Mouse (Mus musculus): ENCODE data around the gene Tex52. TPM values are rescaled to one million over a fixed set of nuclear protein-coding genes. Genes with fewer than 3 reads are reported as not detected.

Tex52 gene
- polyA plus RNA-seq, 1 experiment from 2014 or later = 1.2 TPM

- Histone ChIP-seq H3K4me1 (no peaks in the 10 kb centered on the region), H3K9ac (no peak overlapping the region), H3K9me3 (replicated peaks) (no peaks in the 10 kb centered on the region), H3K27me3 (no peaks in the 10 kb centered on the region), H3K36me3 (ENCODE audit: poor library complexity, severe bottlenecking) (peaks cover 21% of the 10 kb centered on the region), H3K4me2 (no peak overlapping the region), H3K27ac (no peak overlapping the region), H3K4me3 (no peak overlapping the region)
- WGBS = 93% methylated on average over 1 of the region's 1 CpGs
- no peak for ATAC-seq
Measured at GRCm38 (mm10) chr6:128418076-128418475, 42.8 kb downstream of the Tex52 start.

GRCm38 (mm10) chr6:128421036-128421435 lies 45.8 kb downstream of the Tex52 start:
- Histone ChIP-seq H3K9ac (no peak overlapping the region), H3K27ac (no peak overlapping the region), H3K27me3 (no peaks in the 10 kb centered on the region), H3K9me3 (replicated peaks) (no peaks in the 10 kb centered on the region), H3K36me3 (ENCODE audit: poor library complexity, severe bottlenecking) (peaks cover 5% of the 10 kb centered on the region; the same call in 1 of the 2 replicates), H3K4me2 (no peak overlapping the region), H3K4me3 (no peak overlapping the region), H3K4me1 (peaks cover 7% of the 10 kb centered on the region)
- no peak for ATAC-seq
- 98% methylated on average over 2 of the region's 2 CpGs for WGBS

- Histone ChIP-seq H3K27me3 (no peaks in the 10 kb centered on the region), H3K4me3 (no peak overlapping the region), H3K4me2 (no peak overlapping the region), H3K4me1 (peaks cover 7% of the 10 kb centered on the region), H3K27ac (no peak overlapping the region), H3K9me3 (replicated peaks) (no peaks in the 10 kb centered on the region), H3K9ac (no peak overlapping the region), H3K36me3 (ENCODE audit: poor library complexity, severe bottlenecking) (peaks cover 3% of the 10 kb centered on the region; the same call in 1 of the 2 replicates)
- no peak for ATAC-seq
- 95% methylated on average over 3 of the region's 3 CpGs for WGBS
Measured at GRCm38 (mm10) chr6:128421480-128421879, 46.2 kb downstream of the Tex52 start.

GRCm38 (mm10) chr6:128423496-128424268 lies 48.4 kb downstream of the Tex52 start:
- WGBS = 49% methylated on average over 16 of the region's 16 CpGs
- H3K9ac ChIP-seq = peak overlapping the region; percentile 74
- no peaks in the 10 kb centered on the region for H3K9me3 ChIP-seq (replicated peaks)
- H3K27me3 ChIP-seq = no peaks in the 10 kb centered on the region
- peak overlapping the region; percentile 68 for H3K4me2 ChIP-seq
- H3K36me3 ChIP-seq (ENCODE audit: poor library complexity, severe bottlenecking) = peaks cover 15% of the 10 kb centered on the region
- ATAC-seq = peak; percentile 47
- H3K27ac ChIP-seq = peak overlapping the region; percentile 91
- H3K4me3 ChIP-seq = peak overlapping the region; percentile 61
- peaks cover 7% of the 10 kb centered on the region for H3K4me1 ChIP-seq

- H3K27ac ChIP-seq = peak within 1 kb of the TSS; percentile 91
- H3K9me3 ChIP-seq (replicated peaks) = no peaks in the 10 kb centered on the region
- H3K9ac ChIP-seq = peak within 1 kb of the TSS; percentile 74
- H3K4me2 ChIP-seq = peak within 1 kb of the TSS; percentile 68
- peaks cover 23% of the 10 kb centered on the region for H3K36me3 ChIP-seq (ENCODE audit: poor library complexity, severe bottlenecking)
- peak; percentile 96 for ATAC-seq
- peaks cover 7% of the 10 kb centered on the region for H3K4me1 ChIP-seq
- 0% methylated on average over 42 of the region's 42 CpGs for WGBS
- H3K27me3 ChIP-seq = no peaks in the 10 kb centered on the region
- peak within 1 kb of the TSS; percentile 61 for H3K4me3 ChIP-seq
Measured at GRCm38 (mm10) chr6:128424269-128425019, 49.2 kb downstream of the Tex52 start, which contains the start of gene Itfg2. Gene Itfg2, minus strand, starts transcription at chr6:128424931.

- no peak; the same call in 1 of the 2 replicates for ATAC-seq
- peak overlapping the region; percentile 91 for H3K27ac ChIP-seq
- H3K9ac ChIP-seq = peak overlapping the region; percentile 74
- peaks cover 7% of the 10 kb centered on the region for H3K4me1 ChIP-seq
- peak overlapping the region; percentile 61 for H3K4me3 ChIP-seq
- no peaks in the 10 kb centered on the region for H3K9me3 ChIP-seq (replicated peaks)
- H3K27me3 ChIP-seq = no peaks in the 10 kb centered on the region
- peak overlapping the region; percentile 68 for H3K4me2 ChIP-seq
- WGBS = 18% methylated on average over 9 of the region's 9 CpGs
- peaks cover 26% of the 10 kb centered on the region for H3K36me3 ChIP-seq (ENCODE audit: poor library complexity, severe bottlenecking)
Measured at GRCm38 (mm10) chr6:128425046-128425445, 49.8 kb downstream of the Tex52 start.

GRCm38 (mm10) chr6:128427571-128427970 lies 52.3 kb downstream of the Tex52 start:
- no peaks in the 10 kb centered on the region for H3K9me3 ChIP-seq (replicated peaks)
- WGBS = 94% methylated on average over 5 of the region's 5 CpGs
- no peak overlapping the region for H3K4me2 ChIP-seq
- H3K27ac ChIP-seq = no peak overlapping the region
- no peak for ATAC-seq
- no peak overlapping the region for H3K4me3 ChIP-seq
- H3K4me1 ChIP-seq = peaks cover 9% of the 10 kb centered on the region
- H3K9ac ChIP-seq = no peak overlapping the region
- H3K27me3 ChIP-seq = no peaks in the 10 kb centered on the region
- H3K36me3 ChIP-seq (ENCODE audit: poor library complexity, severe bottlenecking) = peaks cover 51% of the 10 kb centered on the region

- no peak overlapping the region for H3K4me2 ChIP-seq
- H3K36me3 ChIP-seq (ENCODE audit: poor library complexity, severe bottlenecking) = peaks cover 68% of the 10 kb centered on the region
- H3K4me1 ChIP-seq = peaks cover 5% of the 10 kb centered on the region; the same call in 1 of the 2 replicates
- H3K9me3 ChIP-seq (replicated peaks) = no peaks in the 10 kb centered on the region
- H3K27me3 ChIP-seq = no peaks in the 10 kb centered on the region
- no peak overlapping the region for H3K4me3 ChIP-seq
- H3K27ac ChIP-seq = no peak overlapping the region
- H3K9ac ChIP-seq = no peak overlapping the region
- 97% methylated on average over 2 of the region's 2 CpGs for WGBS
- no peak for ATAC-seq
Measured at GRCm38 (mm10) chr6:128429300-128429699, 54.0 kb downstream of the Tex52 start.

- H3K36me3 ChIP-seq (ENCODE audit: poor library complexity, severe bottlenecking) = peaks cover 73% of the 10 kb centered on the region
- peaks cover 5% of the 10 kb centered on the region; the same call in 1 of the 2 replicates for H3K4me1 ChIP-seq
- H3K27ac ChIP-seq = no peak overlapping the region
- H3K4me2 ChIP-seq = no peak overlapping the region
- H3K9ac ChIP-seq = no peak overlapping the region
- H3K27me3 ChIP-seq = no peaks in the 10 kb centered on the region
- no peaks in the 10 kb centered on the region for H3K9me3 ChIP-seq (replicated peaks)
- no peak for ATAC-seq
- H3K4me3 ChIP-seq = no peak overlapping the region
- 94% methylated on average over 6 of the region's 6 CpGs for whole genome bisulfite sequencing
Measured at GRCm38 (mm10) chr6:128429826-128430225, 54.6 kb downstream of the Tex52 start.

GRCm38 (mm10) chr6:128432356-128432915 lies 57.2 kb downstream of the Tex52 start:
- ATAC-seq = no peak
- H3K27ac ChIP-seq = no peak overlapping the region
- H3K36me3 ChIP-seq (ENCODE audit: poor library complexity, severe bottlenecking) = peaks cover 91% of the 10 kb centered on the region
- H3K9me3 ChIP-seq (replicated peaks) = no peaks in the 10 kb centered on the region
- peaks cover 23% of the 10 kb centered on the region for H3K4me1 ChIP-seq
- H3K9ac ChIP-seq = no peak overlapping the region
- H3K27me3 ChIP-seq = no peaks in the 10 kb centered on the region
- no peak overlapping the region for H3K4me3 ChIP-seq
- H3K4me2 ChIP-seq = no peak overlapping the region
- 74% methylated on average over 13 of the region's 13 CpGs for WGBS

GRCm38 (mm10) chr6:128433566-128433965 lies 58.3 kb downstream of the Tex52 start:
- Histone ChIP-seq H3K9ac (no peak overlapping the region), H3K27ac (no peak overlapping the region), H3K9me3 (replicated peaks) (no peaks in the 10 kb centered on the region), H3K4me1 (peaks cover 23% of the 10 kb centered on the region), H3K4me2 (no peak overlapping the region), H3K36me3 (ENCODE audit: poor library complexity, severe bottlenecking) (peaks cover 80% of the 10 kb centered on the region), H3K4me3 (no peak overlapping the region), H3K27me3 (no peaks in the 10 kb centered on the region)
- ATAC-seq = no peak
- WGBS = 96% methylated on average over 13 of the region's 13 CpGs

Measured in forebrain, embryonic 13.5 days (tissue).